Mouse (Mus musculus) olfactory bulb, adult 2 months (tissue): Measurements from ENCODE around the gene Gm4969.

Source experiments
- CTCF ChIP-seq: fragments of 200-500 bp; IDR thresholded peaks from 2 replicates; pipeline ENCODE4 v1.5.1; 2012; ENCODE audit warnings: low read depth, mild to moderate bottlenecking, low read length, moderate library complexity; ENCODE audit not compliant: insufficient read depth
- POLR2A ChIP-seq: fragments of 200-500 bp; IDR thresholded peaks from 2 replicates; pipeline ENCODE4 v1.6.1; 2012; ENCODE audit warnings: mild to moderate bottlenecking, low read depth, low read length, moderate library complexity; ENCODE audit not compliant: insufficient read depth

DNA sequence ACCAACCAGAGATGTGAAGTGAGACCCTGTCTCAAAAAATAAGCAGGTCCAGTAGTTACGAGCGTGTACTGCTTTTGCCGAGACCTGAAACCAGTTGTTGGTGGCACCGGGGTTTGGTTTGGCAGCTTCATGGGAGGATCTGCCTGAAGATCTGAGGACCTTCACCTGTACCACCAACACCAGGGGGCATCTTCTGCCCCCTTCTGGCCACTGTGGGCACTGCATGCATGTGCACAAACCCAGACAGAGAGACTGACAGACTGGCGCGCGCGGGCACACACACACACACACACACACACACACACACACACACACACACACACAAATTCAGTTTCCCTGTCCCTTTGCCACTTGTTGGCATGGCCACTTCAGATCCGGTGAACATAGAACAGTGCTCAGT, 44.7 kb downstream of the Gm4969 start:
- TF ChIP-seq POLR2A (no peak), CTCF (peak; percentile 47; the same call in 1 of the 2 replicates)
